Mouse (Mus musculus): ENCODE data around the gene Apoc3. TPM values are rescaled to one million over a fixed set of nuclear protein-coding genes. Genes with fewer than 3 reads are reported as not detected.

Apoc3 gene
- polyA plus RNA-seq (2017; shearing (Covaris generic)): not detected

GRCm38 (mm10) chr9:46235596-46235648 is at the start of gene Apoc3:
Gene Apoc3 (minus strand): TSS chr9:46235636.

DNA sequence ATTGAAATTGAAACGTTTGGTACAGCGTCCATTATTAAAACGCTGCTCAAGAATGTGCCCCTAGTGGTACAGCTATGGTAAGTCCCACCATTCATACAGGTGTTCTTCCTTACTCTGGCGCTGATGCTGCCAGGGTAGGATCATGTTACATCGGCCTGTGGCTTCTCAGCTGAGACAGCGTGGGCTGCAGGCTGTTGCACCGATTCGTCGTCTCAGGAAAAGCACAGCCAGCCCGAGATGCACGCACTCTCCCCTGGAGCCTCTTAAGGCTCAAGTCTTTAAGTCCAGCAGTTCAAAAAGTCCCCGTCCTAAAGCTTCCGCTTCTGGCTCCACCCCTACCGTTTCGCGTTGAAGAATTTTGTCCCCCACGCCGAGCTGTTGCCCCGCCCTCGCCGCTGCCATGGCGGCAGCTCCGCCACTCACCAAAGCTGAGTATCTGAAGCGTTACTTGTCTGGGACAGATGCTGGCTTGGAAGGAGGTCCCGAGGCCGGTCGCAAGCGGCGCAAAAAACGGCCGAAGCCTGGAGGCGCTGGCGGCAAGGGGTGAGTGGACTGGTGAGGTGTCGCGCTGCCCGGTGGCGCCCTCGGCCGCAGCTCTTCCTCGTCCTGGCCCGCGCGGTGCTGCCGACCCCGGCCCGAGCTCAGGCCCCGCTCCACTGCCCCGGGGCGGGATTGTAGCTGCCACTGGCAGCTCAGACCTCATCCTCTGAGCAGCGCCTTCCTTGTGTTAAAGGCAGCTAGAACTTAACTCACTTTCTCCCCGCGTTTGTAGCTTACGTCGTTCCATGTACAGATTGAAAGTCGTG is 47.4 kb upstream of the Apoc3 start, which contains the start of gene Bud13:
TSS of gene Bud13 (plus strand) at position 378 of the 806 bp plus-strand sequence.

DNA sequence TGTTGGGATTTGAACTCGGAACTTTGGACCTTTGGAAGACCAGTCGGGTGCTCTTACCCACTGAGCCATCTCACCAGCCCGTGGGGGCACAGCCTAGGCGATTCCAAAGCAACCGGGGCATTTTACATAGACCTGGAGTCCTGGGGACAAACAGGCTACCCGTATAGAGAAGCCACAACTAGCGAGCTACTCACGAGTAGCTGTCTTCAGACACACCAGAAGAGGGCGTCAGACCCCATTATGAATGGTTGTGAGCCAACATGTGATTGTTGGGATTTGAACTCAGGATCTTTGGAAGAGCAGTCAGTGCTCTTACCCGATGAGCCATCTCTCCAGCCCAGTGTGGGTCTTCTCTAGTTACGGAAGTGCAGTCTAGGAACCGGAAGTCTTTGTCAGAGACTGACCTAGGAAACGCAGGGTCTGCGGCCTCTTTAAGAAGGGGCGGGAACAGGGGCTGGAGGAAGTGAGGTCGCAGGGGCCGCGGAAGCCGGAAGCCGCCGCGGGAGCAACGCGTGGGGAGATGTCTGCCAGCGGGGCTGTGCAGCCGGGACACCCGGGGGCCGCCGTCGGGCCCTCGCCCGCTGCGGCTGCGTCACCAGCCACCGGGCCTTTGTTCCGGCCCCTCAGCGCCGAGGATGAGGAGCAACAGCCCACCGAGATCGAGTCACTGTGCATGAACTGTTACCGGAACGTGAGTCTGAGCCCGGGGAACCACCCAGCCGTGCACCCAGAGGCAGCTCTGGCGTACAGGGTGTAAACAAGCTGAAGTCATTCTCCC is 37.4 kb upstream of the Apoc3 start, which contains the start of gene Zpr1:
TSS of gene Zpr1 (plus strand) at position 388 of the 778 bp plus-strand sequence.

DNA sequence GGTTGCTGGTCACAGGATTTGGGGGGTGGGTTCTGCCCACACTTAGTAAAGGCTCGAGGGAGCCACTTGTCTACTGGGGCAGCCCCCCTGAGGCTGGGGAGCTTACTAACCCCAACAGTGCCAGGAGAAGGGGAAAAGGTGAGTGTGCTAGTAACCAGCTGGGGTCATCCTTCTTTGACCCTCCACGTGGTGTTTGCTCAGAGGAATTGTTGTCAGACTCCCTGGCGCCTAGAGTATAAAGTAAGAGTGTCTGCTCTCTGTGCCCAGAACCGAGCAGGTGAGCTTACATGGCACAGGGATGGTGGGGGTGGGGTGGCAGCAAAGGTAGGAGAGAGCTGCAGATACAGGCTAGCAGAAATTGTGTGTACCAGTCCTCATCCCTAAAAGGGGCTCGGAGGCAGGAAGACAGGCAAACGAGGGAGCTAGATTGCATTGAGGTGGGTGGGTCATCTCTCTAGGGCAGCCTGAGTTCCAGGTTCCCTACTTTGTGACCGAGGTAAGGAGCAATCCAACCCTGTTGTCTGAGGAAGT is 33.0 kb upstream of the Apoc3 start, which contains the start of gene Apoa5:
TSS of gene Apoa5 (plus strand) at position 291 of the 531 bp plus-strand sequence.

DNA sequence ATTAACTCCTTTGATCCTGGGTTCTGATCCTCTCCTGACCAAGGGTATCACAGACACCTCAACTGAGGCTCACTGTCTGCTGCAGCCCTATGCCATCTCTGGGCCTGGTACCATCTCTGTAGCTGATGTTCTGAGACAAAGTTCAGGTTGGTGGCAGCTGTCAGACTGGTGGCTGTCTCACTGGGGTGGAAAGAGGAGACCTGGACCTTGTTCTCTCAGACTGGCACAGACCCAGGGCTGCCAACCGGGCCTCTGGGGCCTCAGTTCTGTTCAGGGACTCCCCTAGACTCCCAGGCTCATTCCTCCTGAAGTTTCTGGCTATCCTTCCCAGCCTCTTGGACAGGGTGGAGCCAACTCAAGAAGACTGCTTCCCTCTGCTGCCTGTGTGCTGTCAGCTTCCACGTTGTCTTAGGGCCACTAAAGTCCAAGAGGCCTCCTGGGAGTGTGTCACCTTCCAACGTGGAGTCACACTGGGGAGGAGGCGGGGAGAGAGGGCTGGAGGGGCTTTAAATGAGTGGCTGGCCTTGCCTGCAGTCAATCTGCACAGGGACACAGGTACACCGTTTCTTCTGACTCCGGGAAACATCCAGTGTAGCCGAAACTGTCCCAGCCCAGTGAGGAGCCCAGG is 5.2 kb upstream of the Apoc3 start, which contains the start of gene Apoa4:
TSS of gene Apoa4 (plus strand) at position 171 of the 628 bp plus-strand sequence.

GRCm38 (mm10) chr9:46228491-46228890 is 6.9 kb downstream of the Apoc3 start, which contains the start of gene Apoa1:
Gene Apoa1 (plus strand): TSS chr9:46228580.

Other genes with a start within 250 kb of the Apoc3 start
- 87.2 TPM for gene Pafah1b2, start 222.9 kb downstream of the Apoc3 start, polyA plus RNA-seq (2017; shearing (Covaris generic))
- gene Sik3, start 222.8 kb downstream of the Apoc3 start, polyA plus RNA-seq (2017; shearing (Covaris generic)): 60.0 TPM
- not detected for gene Apoa1, start 7.1 kb downstream of the Apoc3 start, polyA plus RNA-seq (2017; shearing (Covaris generic))
- not detected for gene Apoa4, start 5.1 kb upstream of the Apoc3 start, polyA plus RNA-seq (2017; shearing (Covaris generic))
- gene Apoa5, start 33.0 kb upstream of the Apoc3 start, polyA plus RNA-seq (2017; shearing (Covaris generic)): not detected
- 158 TPM for gene Zpr1, start 37.4 kb upstream of the Apoc3 start, polyA plus RNA-seq (2017; shearing (Covaris generic))
- gene Bud13, start 47.4 kb upstream of the Apoc3 start, polyA plus RNA-seq (2017; shearing (Covaris generic)): 20.8 TPM
- not detected for gene 4931429L15Rik, start 84.3 kb upstream of the Apoc3 start, polyA plus RNA-seq (2017; shearing (Covaris generic))